Mouse (Mus musculus): ENCODE data around the gene Fancc. TPM values are rescaled to one million over a fixed set of nuclear protein-coding genes. Genes with fewer than 3 reads are reported as not detected.

The Fancc gene
- polyA plus RNA-seq, 1 experiment from 2014 or later = 16.6 TPM

DNA sequence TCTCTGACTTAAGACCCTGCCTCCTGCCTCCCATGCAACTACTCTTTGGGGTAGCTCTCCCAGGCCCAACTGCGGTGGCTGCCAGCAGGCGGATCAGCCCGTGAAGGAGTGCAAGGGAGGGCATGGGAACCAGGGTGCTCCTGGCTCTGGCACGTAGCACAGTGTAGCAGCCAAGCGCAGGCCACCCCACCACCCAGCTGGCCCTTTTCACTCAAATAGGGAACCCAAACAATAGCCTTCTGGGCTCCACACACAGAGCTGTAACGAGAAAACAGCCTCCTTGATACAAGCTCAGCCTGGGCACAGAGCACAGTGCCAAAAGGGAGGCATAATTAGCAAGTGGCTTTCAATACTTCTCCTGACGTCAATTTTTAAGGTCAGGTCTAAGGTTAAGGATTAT, 160.7 kb downstream of the Fancc start:
- H3K4me2 ChIP-seq (ENCODE audit: low read depth, low read length) = no peak overlapping the region
- H3K27me3 ChIP-seq (ENCODE audit: control insufficient read depth, insufficient read depth, low read length) = no peaks in the 10 kb centered on the region
- no peaks in the 10 kb centered on the region for H3K4me1 ChIP-seq (ENCODE audit: control insufficient read depth, insufficient read depth, low read length)
- H3K27ac ChIP-seq (ENCODE audit: low read length) = no peak overlapping the region
- H3K9ac ChIP-seq (ENCODE audit: low read length) = no peak overlapping the region
- H3K4me3 ChIP-seq (ENCODE audit: low read length) = no peak overlapping the region
- ATAC-seq (replicated peaks; ENCODE audit: extremely low read depth, insufficient read depth, low FRiP score) = no peak
- H3K36me3 ChIP-seq (ENCODE audit: control insufficient read depth, insufficient read depth) = no peaks in the 10 kb centered on the region
- 66% methylated on average over 7 of the region's 7 CpGs for WGBS
- no peaks in the 10 kb centered on the region for H3K9me3 ChIP-seq (replicated peaks; ENCODE audit: control insufficient read depth, low read length)

- no peaks in the 10 kb centered on the region for H3K9me3 ChIP-seq (replicated peaks; ENCODE audit: control insufficient read depth, low read length)
- no peak overlapping the region for H3K27ac ChIP-seq (ENCODE audit: low read length)
- 68% methylated on average over 4 of the region's 4 CpGs for WGBS
- H3K9ac ChIP-seq (ENCODE audit: low read length) = no peak overlapping the region
- H3K36me3 ChIP-seq (ENCODE audit: control insufficient read depth, insufficient read depth) = no peaks in the 10 kb centered on the region
- no peak overlapping the region for H3K4me3 ChIP-seq (ENCODE audit: low read length)
- no peak overlapping the region for H3K4me2 ChIP-seq (ENCODE audit: low read depth, low read length)
- ATAC-seq (replicated peaks; ENCODE audit: extremely low read depth, insufficient read depth, low FRiP score) = no peak
- H3K27me3 ChIP-seq (ENCODE audit: control insufficient read depth, insufficient read depth, low read length) = no peaks in the 10 kb centered on the region
- no peaks in the 10 kb centered on the region for H3K4me1 ChIP-seq (ENCODE audit: control insufficient read depth, insufficient read depth, low read length)
Observed at GRCm38 (mm10) chr13:63335421-63336134, 161.5 kb downstream of the Fancc start.

GRCm38 (mm10) chr13:63332576-63333300, 164.3 kb downstream of the Fancc start:
- H3K9me3 ChIP-seq (replicated peaks; ENCODE audit: control insufficient read depth, low read length) = no peaks in the 10 kb centered on the region
- H3K27ac ChIP-seq (ENCODE audit: low read length) = no peak overlapping the region
- no peak for ATAC-seq (replicated peaks; ENCODE audit: extremely low read depth, insufficient read depth, low FRiP score)
- WGBS = 41% methylated on average over 4 of the region's 4 CpGs
- no peak overlapping the region for H3K4me2 ChIP-seq (ENCODE audit: low read depth, low read length)
- H3K27me3 ChIP-seq (ENCODE audit: control insufficient read depth, insufficient read depth, low read length) = no peaks in the 10 kb centered on the region
- H3K4me1 ChIP-seq (ENCODE audit: control insufficient read depth, insufficient read depth, low read length) = no peaks in the 10 kb centered on the region
- no peak overlapping the region for H3K9ac ChIP-seq (ENCODE audit: low read length)
- no peak overlapping the region for H3K4me3 ChIP-seq (ENCODE audit: low read length)
- no peaks in the 10 kb centered on the region for H3K36me3 ChIP-seq (ENCODE audit: control insufficient read depth, insufficient read depth)

- Histone ChIP-seq H3K27ac (ENCODE audit: low read length) (no peak overlapping the region), H3K4me3 (ENCODE audit: low read length) (no peak overlapping the region), H3K27me3 (ENCODE audit: control insufficient read depth, insufficient read depth, low read length) (no peaks in the 10 kb centered on the region), H3K9me3 (replicated peaks; ENCODE audit: control insufficient read depth, low read length) (no peaks in the 10 kb centered on the region), H3K4me2 (ENCODE audit: low read depth, low read length) (no peak overlapping the region), H3K4me1 (ENCODE audit: control insufficient read depth, insufficient read depth, low read length) (no peaks in the 10 kb centered on the region), H3K36me3 (ENCODE audit: control insufficient read depth, insufficient read depth) (no peaks in the 10 kb centered on the region), H3K9ac (ENCODE audit: low read length) (no peak overlapping the region)
- WGBS = 39% methylated on average over 4 of the region's 4 CpGs
- no peak for ATAC-seq (replicated peaks; ENCODE audit: extremely low read depth, insufficient read depth, low FRiP score)
Observed at GRCm38 (mm10) chr13:63331379-63331778, 165.7 kb downstream of the Fancc start.

DNA sequence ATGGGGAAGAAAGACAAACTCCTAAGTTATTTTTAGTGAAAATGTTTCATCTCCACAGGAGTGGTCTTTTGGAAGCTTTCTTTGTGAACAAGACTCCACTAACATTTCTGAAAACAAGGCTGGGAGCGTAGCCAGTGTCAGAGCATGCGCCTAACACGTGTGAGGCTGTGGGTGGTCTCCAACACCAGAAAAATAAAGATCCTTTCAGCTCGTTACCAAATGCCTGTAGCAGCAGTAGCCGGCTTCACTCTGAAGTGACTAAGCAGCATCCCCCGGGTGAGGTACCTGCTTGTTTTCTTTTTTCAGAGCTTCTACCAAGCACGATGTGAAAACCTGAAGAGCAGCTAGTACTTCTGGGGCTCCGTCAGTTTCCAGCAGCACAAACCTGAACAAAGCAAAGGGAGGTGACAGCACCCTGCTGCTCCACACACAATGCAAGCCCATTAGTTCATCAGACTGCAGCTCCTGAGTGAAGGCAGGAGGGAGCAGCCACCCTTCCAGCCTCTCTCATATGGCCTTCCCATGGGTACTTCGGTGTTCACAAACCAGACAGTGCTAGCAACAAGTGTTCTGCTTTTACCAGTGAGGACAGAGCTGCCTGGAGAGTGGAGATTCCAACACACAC, 166.7 kb downstream of the Fancc start:
- Histone ChIP-seq H3K9me3 (replicated peaks; ENCODE audit: control insufficient read depth, low read length) (no peaks in the 10 kb centered on the region), H3K4me2 (ENCODE audit: low read depth, low read length) (no peak overlapping the region), H3K27me3 (ENCODE audit: control insufficient read depth, insufficient read depth, low read length) (no peaks in the 10 kb centered on the region), H3K4me1 (ENCODE audit: control insufficient read depth, insufficient read depth, low read length) (peaks cover 1% of the 10 kb centered on the region; the same call in 1 of the 2 replicates), H3K36me3 (ENCODE audit: control insufficient read depth, insufficient read depth) (no peaks in the 10 kb centered on the region), H3K4me3 (ENCODE audit: low read length) (no peak overlapping the region), H3K27ac (ENCODE audit: low read length) (no peak overlapping the region), H3K9ac (ENCODE audit: low read length) (no peak overlapping the region)
- 56% methylated on average over 9 of the region's 9 CpGs for WGBS
- no peak for ATAC-seq (replicated peaks; ENCODE audit: extremely low read depth, insufficient read depth, low FRiP score)

DNA sequence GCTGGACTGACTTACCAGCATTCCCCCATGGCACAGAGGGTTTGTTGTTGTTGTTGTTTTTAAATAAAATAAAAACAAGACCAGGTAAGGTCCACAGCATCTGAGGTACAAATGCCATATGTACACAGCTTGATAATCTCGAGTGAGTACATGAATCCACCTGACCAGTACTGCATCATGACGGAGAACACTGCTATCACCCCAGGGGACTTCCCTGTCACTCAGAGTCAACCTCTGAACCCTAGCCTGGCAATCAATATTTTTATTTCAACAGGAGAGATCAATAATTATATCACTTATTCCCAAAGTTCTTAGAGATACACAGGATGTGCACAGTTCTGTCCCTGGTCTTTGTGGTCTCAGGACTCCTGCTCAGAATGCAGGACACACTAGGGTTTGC, 171.1 kb downstream of the Fancc start:
- Histone ChIP-seq H3K27me3 (ENCODE audit: control insufficient read depth, insufficient read depth, low read length) (no peaks in the 10 kb centered on the region), H3K4me2 (ENCODE audit: low read depth, low read length) (no peak overlapping the region), H3K9me3 (replicated peaks; ENCODE audit: control insufficient read depth, low read length) (no peaks in the 10 kb centered on the region), H3K36me3 (ENCODE audit: control insufficient read depth, insufficient read depth) (no peaks in the 10 kb centered on the region), H3K9ac (ENCODE audit: low read length) (no peak overlapping the region), H3K4me3 (ENCODE audit: low read length) (no peak overlapping the region), H3K4me1 (ENCODE audit: control insufficient read depth, insufficient read depth, low read length) (peaks cover 21% of the 10 kb centered on the region), H3K27ac (ENCODE audit: low read length) (no peak overlapping the region)
- 73% methylated on average over 2 of the region's 2 CpGs for WGBS
- no peak for ATAC-seq (replicated peaks; ENCODE audit: extremely low read depth, insufficient read depth, low FRiP score)

GRCm38 (mm10) chr13:63324978-63325848, 171.9 kb downstream of the Fancc start:
- WGBS = 54% methylated on average over 10 of the region's 10 CpGs
- no peak overlapping the region for H3K4me2 ChIP-seq (ENCODE audit: low read depth, low read length)
- H3K9me3 ChIP-seq (replicated peaks; ENCODE audit: control insufficient read depth, low read length) = no peaks in the 10 kb centered on the region
- no peaks in the 10 kb centered on the region for H3K27me3 ChIP-seq (ENCODE audit: control insufficient read depth, insufficient read depth, low read length)
- H3K4me3 ChIP-seq (ENCODE audit: low read length) = no peak overlapping the region
- peaks cover 21% of the 10 kb centered on the region for H3K4me1 ChIP-seq (ENCODE audit: control insufficient read depth, insufficient read depth, low read length)
- H3K27ac ChIP-seq (ENCODE audit: low read length) = peak overlapping the region; percentile 67
- H3K9ac ChIP-seq (ENCODE audit: low read length) = no peak overlapping the region
- ATAC-seq (replicated peaks; ENCODE audit: extremely low read depth, insufficient read depth, low FRiP score) = 0 out of 2 replicates have a peak, but pooled peaks have one; percentile 50
- H3K36me3 ChIP-seq (ENCODE audit: control insufficient read depth, insufficient read depth) = no peaks in the 10 kb centered on the region

DNA sequence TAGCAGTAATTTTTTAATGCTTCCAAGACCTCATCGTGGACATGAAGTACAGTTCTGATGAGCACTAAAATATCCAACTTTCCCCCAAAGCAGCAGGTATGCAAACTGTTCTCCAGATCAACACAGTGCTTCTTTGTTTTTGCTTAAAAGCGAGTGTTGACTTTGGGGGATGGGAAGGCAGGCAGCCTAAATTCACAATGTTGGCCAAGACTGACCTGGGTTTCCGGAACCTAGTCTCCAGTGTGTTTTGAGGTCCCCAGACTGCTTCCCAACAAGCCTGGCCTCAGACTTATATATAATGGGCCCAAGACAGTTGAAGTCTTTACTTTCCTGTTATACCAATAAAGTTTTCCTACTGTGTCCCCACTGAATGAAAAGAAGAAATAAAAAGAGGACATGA, 172.8 kb downstream of the Fancc start:
- Histone ChIP-seq H3K36me3 (ENCODE audit: control insufficient read depth, insufficient read depth) (no peaks in the 10 kb centered on the region), H3K9ac (ENCODE audit: low read length) (no peak overlapping the region), H3K4me2 (ENCODE audit: low read depth, low read length) (no peak overlapping the region), H3K4me3 (ENCODE audit: low read length) (no peak overlapping the region), H3K4me1 (ENCODE audit: control insufficient read depth, insufficient read depth, low read length) (peaks cover 21% of the 10 kb centered on the region), H3K27me3 (ENCODE audit: control insufficient read depth, insufficient read depth, low read length) (no peaks in the 10 kb centered on the region), H3K9me3 (replicated peaks; ENCODE audit: control insufficient read depth, low read length) (no peaks in the 10 kb centered on the region), H3K27ac (ENCODE audit: low read length) (peak overlapping the region; percentile 67)
- ATAC-seq (replicated peaks; ENCODE audit: extremely low read depth, insufficient read depth, low FRiP score) = no peak
- WGBS = 61% methylated on average over 3 of the region's 3 CpGs

Measured in heart, embryonic 16.5 days (tissue).